Mouse (Mus musculus): ENCODE measurements around the gene Ldlrad1.

Ldlrad1 gene

DNA sequence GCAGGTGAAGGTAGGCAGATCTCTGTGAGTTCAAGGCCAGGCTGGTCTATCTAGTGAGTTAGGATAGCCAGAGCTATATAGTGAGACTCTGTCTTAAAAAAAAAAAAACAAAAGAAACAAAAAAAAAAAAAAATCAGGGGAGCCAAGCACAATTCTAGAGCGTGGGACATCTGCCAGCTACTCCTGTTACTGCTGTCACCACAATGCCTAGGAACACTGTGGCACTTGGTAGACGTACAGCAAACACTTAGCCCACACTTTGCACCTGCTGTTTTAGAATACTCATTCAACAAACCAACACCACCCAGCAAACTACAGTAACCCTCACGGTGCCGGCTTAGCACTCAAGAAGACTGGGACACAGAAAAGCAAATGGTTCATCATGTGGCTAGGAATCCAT, 2.5 kb downstream of the Ldlrad1 start:
- no peak for DNase-seq (ENCODE audit: low read depth, low spot score)

DNA sequence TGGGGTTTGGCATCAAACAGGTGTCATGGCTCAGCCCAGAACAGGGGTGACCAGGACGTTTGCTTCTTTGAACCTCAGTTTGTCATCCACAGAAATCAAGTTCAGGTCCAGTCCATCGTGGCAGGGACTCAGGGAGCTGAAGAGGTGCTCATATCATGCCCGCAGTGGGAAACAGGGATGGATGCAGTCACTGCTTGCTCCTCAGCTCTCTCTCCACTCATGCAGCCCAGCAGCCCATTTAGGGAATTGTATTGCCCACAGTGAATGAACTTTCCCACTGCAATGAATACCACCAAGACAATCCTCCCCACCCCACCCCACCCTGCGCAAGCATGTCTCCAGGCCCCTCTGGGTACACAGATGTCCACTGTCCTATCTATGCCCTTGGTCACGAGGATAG, 3.0 kb downstream of the Ldlrad1 start:
- DNase-seq (ENCODE audit: low read depth, low spot score) = no peak

DNA sequence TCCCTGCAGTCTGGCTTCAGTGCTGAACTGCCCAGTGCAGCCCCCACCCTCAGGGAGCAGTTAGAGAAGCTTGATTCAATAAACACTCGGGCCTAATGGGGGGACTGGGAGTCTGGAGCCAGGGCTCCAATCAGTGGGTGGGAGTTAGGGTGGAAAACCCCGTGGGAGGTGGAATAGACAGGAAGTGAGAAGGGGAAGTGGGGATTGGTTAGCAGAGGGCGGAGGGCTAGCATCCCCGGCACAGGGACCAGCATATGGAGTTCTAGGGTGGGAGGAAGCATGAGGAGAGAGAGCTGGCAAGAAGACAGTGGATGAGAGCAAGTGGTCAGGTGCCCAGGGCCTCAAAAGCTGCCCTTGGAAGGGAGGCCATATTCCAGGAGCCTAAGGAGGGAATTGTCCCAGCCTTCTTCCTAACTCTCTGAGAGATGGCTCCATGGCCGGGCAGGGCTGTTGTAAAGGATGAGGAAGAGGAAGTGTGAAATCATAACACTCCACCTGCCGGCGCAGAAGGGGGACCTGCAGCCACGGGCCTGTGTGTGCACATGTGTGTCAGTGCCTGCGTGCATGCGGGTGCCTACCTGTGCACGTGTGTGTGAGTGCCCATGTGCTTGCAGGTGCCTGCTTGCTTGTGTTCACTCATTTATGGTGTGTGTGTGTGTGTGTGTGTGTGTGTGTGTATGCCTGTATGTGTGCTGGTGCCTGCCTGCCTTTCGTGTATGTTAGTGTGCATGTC, 4.5 kb downstream of the Ldlrad1 start:
- DNase-seq (ENCODE audit: low read depth, low spot score) = no peak

DNA sequence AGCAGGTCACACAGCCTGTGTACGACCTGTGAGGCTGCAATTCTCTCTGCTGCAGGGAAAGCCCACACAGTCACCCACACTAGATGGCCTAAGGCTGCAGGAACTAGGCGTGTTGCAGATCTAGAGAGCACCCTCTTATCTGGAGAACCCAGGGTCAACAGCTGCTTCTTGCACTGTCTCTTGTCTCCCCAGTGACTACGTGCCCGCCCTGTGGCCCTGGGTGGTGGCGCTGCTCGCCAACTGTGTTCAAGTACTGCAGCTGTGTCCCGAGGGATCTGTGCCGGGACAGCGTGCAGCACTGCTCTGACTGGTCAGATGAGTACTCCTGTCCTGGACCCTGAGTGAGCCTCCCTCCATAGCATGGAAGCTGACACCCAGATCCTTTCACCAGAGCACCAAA, 8.6 kb downstream of the Ldlrad1 start:
- DNase-seq (ENCODE audit: low read depth, low spot score) = no peak

DNA sequence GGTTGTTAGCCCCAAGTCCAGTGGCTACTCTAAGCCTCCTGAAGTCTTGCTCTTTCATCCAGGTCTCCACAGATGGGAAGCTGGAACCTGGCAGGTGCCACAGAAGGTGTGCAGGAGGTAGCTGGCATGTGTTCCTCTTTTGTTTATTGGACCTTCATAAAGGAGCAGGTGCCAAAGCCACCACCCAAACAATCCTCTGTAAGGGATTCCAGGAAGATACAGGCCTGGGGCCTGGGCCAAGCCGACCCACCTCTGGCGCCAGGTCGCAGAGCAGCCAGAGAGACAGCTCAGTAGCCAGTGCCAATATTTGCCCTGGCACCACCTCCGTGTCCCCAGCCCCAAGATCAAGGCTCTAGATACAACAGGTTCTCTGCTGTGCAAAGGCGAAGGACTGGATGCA, 12.5 kb downstream of the Ldlrad1 start:
- DNase-seq (ENCODE audit: low read depth, low spot score) = no peak

DNA sequence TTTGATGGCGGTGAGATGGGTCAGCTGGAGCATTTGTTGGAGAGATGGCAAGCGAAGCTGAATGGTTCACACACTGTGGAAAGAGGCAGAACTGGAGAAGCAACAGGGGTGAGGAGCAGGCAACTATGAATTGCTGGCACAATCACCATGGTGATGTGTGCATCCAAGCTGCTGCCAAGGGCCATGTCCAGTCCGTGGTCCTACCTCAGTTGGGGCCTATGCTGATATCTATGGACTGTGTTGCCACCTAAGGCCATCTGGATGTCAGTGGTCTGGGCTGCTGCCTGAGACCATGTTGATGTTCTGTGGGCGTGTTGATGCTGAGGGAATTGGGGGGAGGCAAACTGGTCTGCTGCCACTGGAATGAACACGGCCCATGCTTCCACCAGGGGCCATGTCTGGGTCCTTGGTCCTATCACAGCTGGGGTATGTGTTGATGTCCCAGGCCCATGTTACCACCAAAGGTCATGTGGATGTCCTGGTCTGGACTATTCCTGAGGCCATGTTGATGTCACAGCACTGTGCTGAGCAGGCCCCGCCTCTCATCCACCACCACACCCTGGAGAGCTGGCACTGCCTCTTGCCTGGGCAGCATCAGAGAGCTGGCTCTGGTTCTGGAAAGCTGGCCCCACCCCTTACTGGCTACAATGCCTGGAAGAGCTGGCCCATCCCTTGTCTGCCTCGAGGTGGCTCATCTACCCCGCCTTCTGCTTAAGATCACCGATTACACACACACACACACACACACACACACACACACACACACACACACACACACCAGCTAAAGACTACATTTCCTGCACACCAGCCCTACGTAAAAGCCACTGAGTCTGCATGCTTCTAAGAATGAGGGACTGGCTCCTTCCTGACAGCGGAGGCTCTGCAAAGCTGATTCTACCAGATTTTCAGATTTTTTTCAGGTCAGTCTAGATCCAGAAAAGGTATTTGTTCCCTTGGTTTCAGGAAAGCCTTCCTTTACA, 14.5 kb downstream of the Ldlrad1 start:
- DNase-seq (ENCODE audit: low read depth, low spot score) = no peak

DNA sequence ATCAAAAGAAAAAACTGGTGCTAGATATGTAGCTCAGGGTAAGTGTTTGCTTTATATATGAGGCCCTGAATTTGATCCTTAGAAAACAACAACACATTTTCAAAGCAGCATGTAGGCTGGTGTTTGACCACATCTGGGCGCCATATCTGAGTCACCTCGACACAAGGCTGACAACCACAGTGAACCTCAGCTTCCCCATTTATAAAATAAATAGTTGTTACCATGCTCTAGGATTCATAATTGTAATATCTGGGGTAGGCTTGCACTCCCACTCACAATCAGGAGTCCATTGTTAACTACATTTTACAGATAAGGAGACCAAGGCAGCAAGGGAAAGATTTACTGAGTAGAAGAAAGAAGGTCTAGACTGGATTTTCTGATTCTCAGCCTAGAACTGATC, 17.3 kb downstream of the Ldlrad1 start:
- no peak for DNase-seq (ENCODE audit: low read depth, low spot score)

DNA sequence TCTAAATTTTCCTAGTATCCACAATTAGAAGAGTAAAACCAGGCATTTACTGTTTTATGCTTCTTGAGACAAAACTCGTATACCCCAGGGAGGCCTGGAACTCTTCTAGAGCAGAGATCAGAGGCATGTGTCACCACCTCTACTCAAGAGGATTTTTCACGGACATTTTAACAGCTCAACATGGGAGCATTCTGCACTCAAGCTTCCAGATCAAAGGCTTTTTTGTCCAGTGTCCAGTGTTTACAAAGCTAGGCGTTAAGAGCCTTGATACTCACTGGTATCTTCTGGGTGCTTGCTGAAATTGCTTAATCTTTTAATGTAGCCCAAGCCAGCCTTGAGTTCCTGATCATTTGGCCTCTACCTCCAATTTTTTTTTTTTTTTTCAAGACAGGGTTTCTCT, 23.2 kb downstream of the Ldlrad1 start:
- no peak for DNase-seq (ENCODE audit: low read depth, low spot score)

DNA sequence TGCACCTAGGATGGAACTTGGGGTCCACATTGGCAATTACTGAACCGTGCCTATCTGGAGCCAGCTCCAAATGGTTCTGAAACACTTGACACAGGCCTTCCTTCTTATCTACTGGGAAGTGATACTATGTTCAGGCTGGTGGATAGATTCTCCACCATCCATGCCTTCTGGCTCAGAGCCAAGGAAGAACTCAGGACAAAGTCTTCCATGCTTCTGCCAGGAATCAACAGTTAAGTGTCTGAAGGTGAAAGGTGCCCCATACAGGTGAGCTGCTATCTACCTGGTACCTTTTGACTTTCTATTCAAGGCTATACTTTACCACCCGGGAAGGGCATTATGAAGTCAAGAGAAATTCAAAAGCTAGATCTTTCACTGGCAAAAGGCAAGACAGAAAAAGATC, 29.3 kb downstream of the Ldlrad1 start:
- DNase-seq (ENCODE audit: low read depth, low spot score) = no peak

DNA sequence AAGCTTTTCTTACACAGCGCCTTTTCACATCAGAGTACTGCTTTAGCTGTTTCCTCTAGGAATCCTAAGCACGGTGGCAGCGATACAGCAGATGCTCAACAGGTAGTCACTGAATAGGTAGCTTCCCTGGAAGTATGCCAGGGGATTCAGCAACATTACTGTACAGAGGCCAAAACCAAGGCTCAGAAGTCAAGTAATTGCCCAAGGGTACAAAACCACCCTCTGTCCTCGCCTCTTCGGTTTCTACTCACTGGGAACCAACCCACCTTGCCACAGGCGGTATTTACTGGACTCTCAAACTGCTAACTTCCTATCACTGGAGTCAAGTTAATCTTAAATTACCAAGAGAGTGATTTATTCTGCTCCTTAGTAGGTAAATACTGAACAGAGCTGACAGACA, 31.2 kb downstream of the Ldlrad1 start:
- DNase-seq (ENCODE audit: low read depth, low spot score) = no peak

DNA sequence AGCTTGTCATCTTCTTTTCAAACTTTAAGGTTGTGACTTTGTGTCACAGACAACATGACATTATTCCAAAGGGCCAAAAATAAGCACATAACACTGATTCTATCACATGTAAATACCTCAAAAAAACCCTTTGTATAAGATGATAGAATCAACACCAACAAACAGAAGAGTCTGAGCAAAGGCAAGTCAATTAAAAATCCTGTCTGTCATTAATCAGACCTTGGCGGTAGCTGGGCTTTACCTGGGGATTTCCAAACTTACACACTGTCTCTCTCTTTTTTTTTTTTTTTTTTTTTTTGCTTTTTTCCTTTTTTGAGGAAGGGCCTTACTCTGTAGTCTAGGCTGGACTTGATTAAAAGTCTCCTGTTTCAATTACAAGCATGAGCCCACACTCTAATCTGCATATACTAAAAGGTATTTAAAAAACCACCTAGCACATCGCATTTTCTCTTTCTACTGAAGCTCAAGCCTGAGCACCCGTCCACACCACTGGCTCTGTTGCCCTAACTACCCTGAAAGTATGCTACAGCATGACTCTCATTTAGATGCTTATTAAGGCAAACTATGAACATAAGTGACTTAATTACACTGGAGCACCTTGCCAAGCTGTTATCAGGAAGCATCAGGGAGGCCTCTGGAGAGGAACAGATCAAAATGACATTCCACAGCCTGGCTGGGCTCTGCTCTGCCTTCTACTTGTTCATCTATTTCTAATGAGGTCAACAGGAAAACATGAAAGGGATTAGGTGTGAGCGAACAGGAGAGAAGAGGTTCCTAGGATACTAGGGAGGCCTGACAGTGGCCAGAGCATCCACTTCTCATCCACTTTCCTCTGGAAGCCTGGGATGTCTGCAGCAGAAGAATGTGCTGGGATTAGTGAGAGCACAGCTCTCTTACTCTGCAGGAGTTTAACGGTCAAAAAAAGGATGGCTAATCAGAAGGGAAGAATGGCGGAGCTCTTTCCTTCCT, 34.7 kb downstream of the Ldlrad1 start:
- no peak for DNase-seq (ENCODE audit: low read depth, low spot score)

DNA sequence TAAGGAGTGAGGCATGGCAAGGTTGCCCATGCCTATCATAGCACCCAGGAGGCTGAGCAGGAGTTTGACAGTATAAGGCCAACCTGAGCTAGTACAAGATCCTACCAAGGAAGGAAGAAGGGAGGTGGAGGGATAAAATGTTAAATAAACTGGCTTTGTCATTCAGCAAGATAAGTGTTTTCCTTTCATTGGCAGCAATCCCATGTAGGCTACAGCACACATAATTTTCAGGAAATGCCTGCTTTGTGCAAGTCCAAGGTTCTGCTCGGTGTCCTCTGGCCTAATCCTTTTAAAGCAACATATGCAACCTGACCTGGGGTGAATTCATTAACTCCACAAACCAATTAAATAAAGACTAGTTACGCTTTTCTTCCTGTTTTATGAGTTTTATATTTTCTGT, 36.4 kb downstream of the Ldlrad1 start:
- no peak for DNase-seq (ENCODE audit: low read depth, low spot score)

DNA sequence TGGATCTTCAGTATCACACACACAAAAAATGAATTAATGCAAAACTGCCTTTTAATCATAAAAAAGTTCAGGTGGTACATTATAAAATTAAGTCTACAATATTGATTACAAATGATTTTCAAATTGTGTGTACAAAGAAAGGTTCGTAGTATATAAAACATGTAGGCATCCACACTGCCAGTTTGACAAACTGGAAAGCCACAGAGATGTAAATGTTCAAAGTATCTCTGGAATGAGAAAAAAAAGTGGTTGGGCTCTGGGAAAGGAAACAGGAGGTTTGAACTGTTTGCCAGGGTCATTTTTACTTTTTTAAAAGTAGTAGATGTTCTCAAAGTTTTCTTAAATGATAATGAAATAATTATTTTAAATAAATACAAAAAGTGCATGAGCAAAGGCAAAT, 37.1 kb downstream of the Ldlrad1 start:
- no peak for DNase-seq (ENCODE audit: low read depth, low spot score)

DNA sequence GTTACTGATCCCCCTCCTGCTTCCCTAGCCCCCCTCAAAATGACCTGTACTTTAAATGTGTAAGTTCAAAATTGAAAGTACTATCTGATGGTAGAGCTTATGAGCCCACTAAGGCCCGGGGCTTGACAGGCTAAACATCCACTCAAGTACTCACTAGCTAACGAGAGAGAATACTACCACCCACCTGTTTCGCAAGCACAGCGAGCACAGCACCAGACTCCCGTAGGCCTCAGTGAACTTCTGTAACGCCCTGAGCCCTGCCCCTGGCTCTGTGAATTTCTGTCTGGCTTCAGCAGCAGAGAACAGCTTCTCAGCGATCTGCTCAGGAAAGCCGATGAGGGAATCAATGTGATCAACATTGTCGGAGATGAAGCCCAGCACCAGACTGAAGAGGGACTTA, 38.1 kb downstream of the Ldlrad1 start:
- no peak for DNase-seq (ENCODE audit: low read depth, low spot score)

DNA sequence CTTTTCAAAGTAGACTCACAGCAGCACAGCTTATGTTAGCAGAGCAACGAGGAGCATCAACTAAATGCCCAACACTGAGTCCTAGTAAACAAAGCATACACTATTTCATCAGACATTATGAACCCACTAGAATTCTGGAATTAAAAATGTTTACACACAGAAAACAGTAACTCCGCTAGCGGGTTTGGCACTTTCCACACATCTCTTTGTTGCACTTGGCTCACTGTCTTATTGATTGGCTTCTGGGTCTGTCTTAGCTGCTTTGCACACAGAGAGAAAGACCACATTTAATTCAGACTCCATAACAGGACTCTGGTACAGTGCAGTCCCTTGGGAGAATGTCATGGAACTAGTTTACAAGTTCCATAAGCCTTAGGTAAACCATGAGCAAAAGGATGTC, 39.1 kb downstream of the Ldlrad1 start:
- no peak for DNase-seq (ENCODE audit: low read depth, low spot score)

DNA sequence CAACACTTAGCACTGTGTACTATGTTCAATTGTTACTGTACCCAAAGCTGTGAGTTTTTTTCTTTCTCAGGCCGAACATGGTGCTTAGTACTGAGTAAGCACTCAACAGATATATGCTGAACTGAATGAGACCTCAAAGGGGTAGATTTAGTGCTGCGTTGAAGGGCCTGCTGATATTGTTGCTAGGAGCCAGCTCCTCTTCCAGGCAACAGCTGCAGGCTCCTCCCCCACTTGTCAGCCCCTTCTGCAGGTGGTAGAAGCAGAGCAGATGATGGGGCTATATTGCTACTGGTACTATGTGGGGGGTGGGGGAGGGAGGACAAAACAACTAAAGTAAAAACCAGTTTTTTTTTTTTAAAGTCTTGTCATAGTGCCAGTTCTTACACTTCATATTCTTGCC, 40.5 kb downstream of the Ldlrad1 start:
- DNase-seq (ENCODE audit: low read depth, low spot score) = no peak

DNA sequence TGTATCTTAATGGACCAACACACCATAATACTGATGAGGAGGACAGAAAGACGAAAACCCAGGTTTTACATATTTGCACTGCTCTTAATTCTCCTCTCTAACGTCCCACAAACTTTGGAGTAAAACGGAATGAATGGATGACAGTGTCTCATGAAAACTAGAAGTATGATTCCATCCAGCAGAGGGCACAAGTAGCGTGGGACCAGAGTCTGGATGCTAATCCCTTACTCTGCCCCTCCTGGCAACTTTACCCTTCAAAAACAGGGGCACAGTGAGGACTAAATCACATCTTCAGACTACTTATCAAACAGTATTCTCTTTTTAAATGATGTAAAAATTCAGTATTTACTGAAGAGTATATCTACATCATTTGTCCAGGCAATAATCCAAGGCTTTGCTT, 41.5 kb downstream of the Ldlrad1 start:
- DNase-seq (ENCODE audit: low read depth, low spot score) = peak; percentile 29

DNA sequence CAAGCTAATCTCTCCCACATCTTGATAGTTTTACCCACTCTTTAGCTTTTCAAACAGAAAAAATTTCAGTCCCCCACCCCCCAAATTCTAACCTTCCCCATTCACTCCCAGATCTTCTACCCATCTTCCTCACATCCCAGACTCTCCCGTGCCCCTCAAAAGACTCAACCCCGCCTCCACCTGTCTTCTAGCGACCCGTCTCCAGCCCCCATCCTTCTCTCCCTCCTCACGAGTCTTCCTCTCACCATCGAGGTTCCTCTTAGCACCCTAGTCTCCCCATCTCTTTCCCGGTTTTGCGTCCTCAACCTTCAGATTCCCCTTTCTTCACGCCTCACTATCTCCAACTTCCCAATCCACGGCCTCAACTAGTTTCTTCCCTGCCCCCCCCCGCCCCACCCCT, 43.5 kb downstream of the Ldlrad1 start:
- no peak for DNase-seq (ENCODE audit: low read depth, low spot score)

DNA sequence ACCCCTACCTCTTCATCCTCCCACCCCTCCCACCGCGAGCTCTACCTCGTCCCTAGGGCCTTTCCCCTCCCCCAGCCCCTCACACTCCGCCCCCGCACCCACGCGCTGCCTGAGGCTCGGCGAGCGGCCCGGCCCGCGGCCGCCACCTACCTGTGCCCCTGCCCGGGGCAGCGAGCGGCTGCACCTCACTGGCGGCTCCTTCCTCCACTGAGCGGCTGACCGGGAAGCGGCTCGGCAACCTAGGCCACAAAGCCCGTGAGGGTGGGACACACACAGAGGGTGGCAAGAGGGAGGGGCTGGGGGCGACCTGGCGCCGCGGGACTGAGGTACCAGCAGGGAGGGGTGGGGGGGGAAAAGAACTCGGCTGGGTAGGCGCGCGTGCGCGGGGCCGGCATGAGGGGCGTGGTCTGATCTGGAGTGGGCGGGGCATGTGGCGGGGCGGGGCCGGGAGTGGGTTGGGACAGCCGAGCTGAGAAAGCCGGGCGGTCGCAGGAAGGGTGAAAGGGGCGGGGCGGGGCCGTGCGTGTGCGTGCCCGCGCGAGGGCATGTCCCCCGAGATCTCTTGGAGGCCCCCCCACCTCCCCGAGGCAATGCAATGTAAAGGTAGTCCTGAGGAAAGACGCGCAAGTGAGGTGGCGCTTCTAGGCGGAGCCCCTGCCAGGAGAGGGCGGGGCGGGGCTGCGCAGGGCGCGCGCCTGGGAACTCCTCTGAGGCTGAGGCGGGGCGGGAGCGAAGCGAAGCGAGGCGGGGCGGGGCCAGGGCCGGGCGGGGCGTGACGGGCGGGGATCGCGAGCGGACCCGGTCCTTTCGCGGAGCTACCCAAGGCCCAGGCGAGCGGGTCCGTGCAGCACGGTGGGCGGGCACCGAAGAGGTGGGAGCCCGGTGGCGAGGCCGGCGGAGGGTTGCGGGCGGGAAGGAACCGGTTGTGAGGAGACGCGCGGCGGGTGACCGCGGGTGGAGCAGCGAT, 44.4 kb downstream of the Ldlrad1 start, which contains the start of the genes Lrrc42 and Hspb11:
Gene Lrrc42 (minus strand): TSS at position 408 of the 967 bp plus-strand sequence.
Gene Hspb11 (plus strand): TSS at position 469 of the 967 bp plus-strand sequence.
- peak; percentile 95 for DNase-seq (ENCODE audit: low read depth, low spot score)

DNA sequence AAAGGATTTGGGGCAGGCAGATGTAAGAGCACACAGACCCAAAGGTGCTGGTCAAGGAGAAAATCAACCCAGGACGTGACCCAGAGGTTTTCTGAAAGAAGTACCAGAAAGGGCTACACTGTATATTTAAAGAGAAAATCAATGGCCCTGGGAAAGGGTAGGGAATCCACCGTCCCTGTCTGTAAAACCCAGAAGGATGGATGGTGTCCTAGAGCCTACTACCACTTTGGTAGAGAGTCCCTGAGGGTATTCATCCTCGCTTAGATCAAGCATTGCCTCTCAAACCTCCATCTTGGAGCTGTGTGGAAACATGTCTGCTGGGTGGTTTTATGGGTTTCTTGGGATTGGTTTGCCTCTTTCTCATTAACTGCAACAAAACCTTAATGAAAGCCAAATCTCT, 45.4 kb downstream of the Ldlrad1 start:
- DNase-seq (ENCODE audit: low read depth, low spot score) = no peak

All from embryo, embryonic 11.5 days (tissue).